Mouse (Mus musculus) spleen, adult 2 months (tissue): ENCODE measurements around the gene Cd28. TPM values are rescaled to one million over a fixed set of nuclear protein-coding genes. Genes with fewer than 3 reads are reported as not detected.
A peak's percentile ranks its signal among the peaks of the same experiment; 100 is the strongest.

Experiments
- DNase-seq, 2 experiments: peaks; one replicate each; pipeline versions ENCODE4 v3.0.0 to v3.0.0-alpha.2; 2012 to 2021; ENCODE audit warnings: low spot score in 2 of 2, low read depth in 1 of 2
- H3K27ac ChIP-seq: fragments of 200-500 bp; 2 replicates; pipeline ENCODE4 v1.5.1; 2012; ENCODE audit warnings: low read length, inconsistent platforms; ENCODE audit not compliant: insufficient read depth
- H3K27me3 ChIP-seq: fragments of 200-500 bp; 2 replicates; pipeline ENCODE4 v1.6.1; 2012; ENCODE audit warnings: mild to moderate bottlenecking, moderate library complexity, low read length, inconsistent platforms; ENCODE audit not compliant: control insufficient read depth, insufficient read depth
- H3K36me3 ChIP-seq: fragments of 200-500 bp; 2 replicates; pipeline ENCODE4 v1.6.1; 2012; ENCODE audit warnings: mild to moderate bottlenecking, low read length, inconsistent platforms; ENCODE audit not compliant: control insufficient read depth, insufficient read depth
- H3K4me1 ChIP-seq: fragments of 200-500 bp; 2 replicates; pipeline ENCODE4 v1.6.1; 2011; ENCODE audit warnings: inconsistent platforms; ENCODE audit not compliant: control insufficient read depth, insufficient read depth, insufficient read length
- H3K4me3 ChIP-seq: fragments of 200-500 bp; 2 replicates; pipeline ENCODE4 v1.5.1; 2011; ENCODE audit warnings: mild to moderate bottlenecking, inconsistent platforms; ENCODE audit not compliant: insufficient read depth, insufficient read length; ENCODE audit errors: extremely low read depth
- CTCF ChIP-seq: fragments of 200-500 bp; IDR thresholded peaks from 2 replicates; pipeline ENCODE4 v1.5.1; 2011; ENCODE audit warnings: mild to moderate bottlenecking, inconsistent platforms; ENCODE audit not compliant: insufficient read depth, insufficient read length, insufficient replicate concordance; ENCODE audit errors: extremely low read depth
- POLR2A ChIP-seq: fragments of 200-500 bp; IDR thresholded peaks from 2 replicates; pipeline ENCODE4 v1.6.1; 2011; ENCODE audit warnings: low read depth, low read length, inconsistent platforms
- WGBS: fragments of 180-500 bp; shearing (Covaris S2); methylation state at CpG from one replicate; pipeline ENCODE4 v1.1.7; 2018; 5-methylcytosine and 5-hydroxymethylcytosine counted together
- polyA plus RNA-seq: library from polyadenylated mRNA; depleted of rRNA; stranded (reverse); fragments of >200 nt; gene quantifications from 2 replicates; pipeline ENCODE4 v1.2.3, GENCODE M21; 2012

The Cd28 gene
- polyA plus RNA-seq, 1 experiment: 3.6 TPM

- Histone ChIP-seq H3K4me1 (peaks cover 2% of the 10 kb centered on the region; the same call in 1 of the 2 replicates), H3K27me3 (no peaks in the 10 kb centered on the region), H3K36me3 (no peaks in the 10 kb centered on the region), H3K4me3 (no peak overlapping the region), H3K27ac (no peak overlapping the region)
- no peak for DNase-seq
- TF ChIP-seq CTCF (no peak), POLR2A (no peak)
- WGBS: 48% methylated on average over 1 of the region's 1 CpGs
These were observed 27.7 kb downstream of the Cd28 start for GRCm38 (mm10) chr1:60744266-60744665.

GRCm38 (mm10) chr1:60745664-60746063, 29.1 kb downstream of the Cd28 start:
- no peak for DNase-seq
- H3K27ac ChIP-seq: no peak overlapping the region

DNA sequence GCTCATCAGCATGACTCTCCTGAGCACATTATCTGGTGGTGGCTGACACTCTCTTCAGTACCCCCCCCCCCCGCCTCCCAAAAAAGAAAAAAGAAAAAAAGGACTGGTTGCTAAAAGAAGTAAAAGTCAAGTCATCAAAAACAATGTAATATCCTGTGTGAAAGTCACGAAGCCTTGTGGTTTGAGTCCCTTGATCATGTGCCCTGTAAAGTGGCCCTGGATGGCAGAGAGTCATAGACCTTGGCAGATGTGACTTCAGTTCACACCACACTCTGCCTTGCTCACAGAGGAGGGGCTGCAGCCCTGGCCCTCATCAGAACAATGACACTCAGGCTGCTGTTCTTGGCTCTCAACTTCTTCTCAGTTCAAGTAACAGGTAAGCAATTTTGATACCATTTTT, 29.6 kb downstream of the Cd28 start:
- TF ChIP-seq CTCF (no peak), POLR2A (peak; percentile 73)
- H3K27me3 ChIP-seq: no peaks in the 10 kb centered on the region
- peaks cover 2% of the 10 kb centered on the region; the same call in 1 of the 2 replicates for H3K4me1 ChIP-seq
- no peak overlapping the region for H3K27ac ChIP-seq
- H3K36me3 ChIP-seq: no peaks in the 10 kb centered on the region
- 10% methylated on average over 2 of the region's 2 CpGs for WGBS
- peak; percentile 39 to 65 for DNase-seq
- peak overlapping the region; percentile 43 for H3K4me3 ChIP-seq

More at GRCm38 (mm10) chr1:60745664-60746063, 29.1 kb downstream of the Cd28 start:
- Histone ChIP-seq H3K4me1 (peaks cover 2% of the 10 kb centered on the region; the same call in 1 of the 2 replicates), H3K4me3 (no peak overlapping the region), H3K27me3 (no peaks in the 10 kb centered on the region), H3K36me3 (no peaks in the 10 kb centered on the region)
- 12% methylated on average over 7 of the region's 7 CpGs for WGBS
- TF ChIP-seq POLR2A (no peak), CTCF (no peak)

DNA sequence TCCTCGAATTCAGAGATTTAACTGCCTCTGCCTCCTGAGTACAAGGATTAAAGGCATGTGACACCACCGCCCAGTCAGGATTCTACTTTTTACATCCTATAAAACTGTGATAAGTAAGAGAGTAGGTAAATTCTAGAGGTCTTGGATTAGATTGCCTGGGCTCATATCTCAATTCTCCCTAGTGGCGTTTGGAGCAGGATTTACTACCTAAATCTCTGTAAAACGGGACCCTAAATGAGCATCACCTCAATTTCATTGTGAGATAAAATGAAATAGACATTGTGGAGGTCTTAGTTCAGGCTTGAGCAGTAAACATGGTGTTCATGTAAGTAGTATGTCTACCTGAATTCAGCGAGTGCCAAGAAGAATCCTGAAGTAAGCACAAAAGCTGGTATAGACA, 30.3 kb downstream of the Cd28 start:
- Histone ChIP-seq H3K4me3 (peak overlapping the region; percentile 8; the same call in 1 of the 2 replicates), H3K27ac (peak overlapping the region; percentile 60; the same call in 1 of the 2 replicates), H3K27me3 (no peaks in the 10 kb centered on the region), H3K36me3 (no peaks in the 10 kb centered on the region), H3K4me1 (peaks cover 2% of the 10 kb centered on the region; the same call in 1 of the 2 replicates)
- no peak for DNase-seq
- WGBS: 72% methylated on average over 5 of the region's 5 CpGs
- no peak for TF ChIP-seq POLR2A
- no peak for TF ChIP-seq CTCF

- peak overlapping the region; percentile 50 for H3K4me3 ChIP-seq
- DNase-seq: no peak
These were observed 31.7 kb downstream of the Cd28 start for GRCm38 (mm10) chr1:60748286-60748685.

GRCm38 (mm10) chr1:60748936-60749335, 32.3 kb downstream of the Cd28 start:
- no peaks in the 10 kb centered on the region for H3K27me3 ChIP-seq
- DNase-seq: no peak
- H3K27ac ChIP-seq: no peak overlapping the region
- TF ChIP-seq CTCF: no peak
- TF ChIP-seq POLR2A: no peak
- no peaks in the 10 kb centered on the region for H3K36me3 ChIP-seq
- WGBS: 39% methylated on average over 4 of the region's 4 CpGs
- peaks cover 2% of the 10 kb centered on the region; the same call in 1 of the 2 replicates for H3K4me1 ChIP-seq
- peak overlapping the region; percentile 38 for H3K4me3 ChIP-seq

More at GRCm38 (mm10) chr1:60748286-60748685, 31.7 kb downstream of the Cd28 start:
- no peaks in the 10 kb centered on the region for H3K27me3 ChIP-seq
- peaks cover 2% of the 10 kb centered on the region; the same call in 1 of the 2 replicates for H3K4me1 ChIP-seq
- H3K36me3 ChIP-seq: no peaks in the 10 kb centered on the region
- WGBS: 64% methylated on average over 1 of the region's 1 CpGs
- TF ChIP-seq CTCF: no peak
- no peak for TF ChIP-seq POLR2A
- peak overlapping the region; percentile 0; the same call in 1 of the 2 replicates for H3K27ac ChIP-seq

DNA sequence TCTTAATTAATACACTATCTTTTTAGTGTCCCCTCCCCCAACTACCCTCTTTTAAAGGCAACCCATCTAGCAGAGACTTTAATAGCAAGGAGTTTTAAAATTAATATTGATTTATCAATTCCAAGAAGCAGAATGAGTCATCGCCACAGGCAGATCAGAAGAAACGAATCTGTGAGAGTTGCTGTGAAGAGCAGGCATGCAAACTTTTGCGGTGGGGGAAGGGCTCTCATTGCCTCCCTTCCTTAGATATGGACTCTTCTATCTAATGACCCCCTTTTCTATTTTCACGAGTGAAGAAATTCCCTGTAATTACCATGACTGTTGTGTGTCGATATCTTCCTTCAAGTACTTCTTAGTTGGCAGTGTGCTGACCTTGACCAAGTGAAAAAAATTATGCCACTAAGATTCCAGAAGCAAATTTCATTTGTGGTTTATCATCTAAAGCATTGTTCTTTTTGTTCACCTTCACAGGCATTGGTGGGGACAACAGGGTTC, 32.8 kb downstream of the Cd28 start:
- Histone ChIP-seq H3K36me3 (no peaks in the 10 kb centered on the region), H3K27me3 (no peaks in the 10 kb centered on the region), H3K4me1 (peaks cover 2% of the 10 kb centered on the region; the same call in 1 of the 2 replicates), H3K27ac (no peak overlapping the region; the same call in 1 of the 2 replicates), H3K4me3 (no peak overlapping the region)
- DNase-seq: no peak
- WGBS: 69% methylated on average over 5 of the region's 5 CpGs
- TF ChIP-seq CTCF: no peak
- no peak for TF ChIP-seq POLR2A
